Mouse (Mus musculus): Measurements from ENCODE around the gene Bhmt2. TPM values are rescaled to one million over a fixed set of nuclear protein-coding genes. Genes with fewer than 3 reads are reported as not detected.

The Bhmt2 gene
- polyA plus RNA-seq, 1 experiment from 2014 or later = 0.11 TPM

Other genes with a start within 250 kb of the Bhmt2 start
- gene Jmy, start 174.5 kb downstream of the Bhmt2 start, polyA plus RNA-seq (2015; fragmentation: Nextera tagmentation; extraction: Ambion mirVana) = 3.3 and 3.6 TPM in 2 replicates
- 0.56 and 0.68 TPM in 2 replicates for gene Bhmt, start 36.3 kb downstream of the Bhmt2 start, polyA plus RNA-seq (2015; fragmentation: Nextera tagmentation; extraction: Ambion mirVana)
- gene Dmgdh, start 131 bp upstream of the Bhmt2 start, polyA plus RNA-seq (2015; fragmentation: Nextera tagmentation; extraction: Ambion mirVana) = 0.24 and 0.42 TPM in 2 replicates
- 12.1 and 14.1 TPM in 2 replicates for gene Arsb, start 97.3 kb upstream of the Bhmt2 start, polyA plus RNA-seq (2015; fragmentation: Nextera tagmentation; extraction: Ambion mirVana)